Mouse (Mus musculus): ENCODE measurements around the gene Ajap1. TPM values are rescaled to one million over a fixed set of nuclear protein-coding genes. Genes with fewer than 3 reads are reported as not detected.

Gene Ajap1
- polyA plus RNA-seq, 1 experiment from 2014 or later: not detected

DNA sequence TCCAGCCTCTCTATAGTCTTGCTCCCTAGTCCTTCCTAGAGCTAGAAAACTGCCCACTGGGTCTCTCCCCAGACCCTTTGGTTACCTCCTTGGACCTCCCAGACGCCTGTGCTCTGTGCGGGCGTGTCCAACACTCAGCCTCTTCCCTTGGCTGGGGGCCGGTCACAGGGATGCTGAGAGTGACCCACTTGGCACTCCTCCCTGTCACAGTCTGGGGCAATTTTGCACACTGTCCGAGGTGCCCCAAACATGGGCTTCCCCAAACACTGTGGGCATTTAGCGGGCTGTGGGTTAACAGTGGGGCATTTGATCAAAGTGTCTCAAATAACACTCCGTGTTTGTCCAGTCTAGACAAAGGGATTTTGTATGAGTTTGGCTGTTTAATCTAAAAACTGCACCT lies 29.1 kb downstream of the Ajap1 start:
- H3K27me3 ChIP-seq (ENCODE audit: control insufficient read depth, insufficient read depth, low read length): no peaks in the 10 kb centered on the region
- H3K4me2 ChIP-seq (ENCODE audit: low read length): no peak overlapping the region
- no peaks in the 10 kb centered on the region for H3K4me1 ChIP-seq (ENCODE audit: control insufficient read depth in 2 of 2, insufficient read depth in 2 of 2, low read length in 2 of 2)
- WGBS: 83% methylated on average over 7 of the region's 7 CpGs
- H3K27ac ChIP-seq (replicated peaks in 1 of 2; ENCODE audit: control insufficient read depth in 1 of 2, insufficient read depth in 1 of 2, low read depth in 2 of 2, low read length in 2 of 2): no peak overlapping the region
- no peaks in the 10 kb centered on the region for H3K36me3 ChIP-seq (ENCODE audit: control insufficient read depth, insufficient read depth, low read length)
- ATAC-seq (ENCODE audit: insufficient number of reproducible peaks, insufficient read depth, low FRiP score, low read depth): no peak
- H3K9ac ChIP-seq (ENCODE audit: low read length): no peak overlapping the region
- no peak overlapping the region for H3K4me3 ChIP-seq (ENCODE audit: control insufficient read depth in 1 of 2, insufficient read depth in 1 of 2, low read depth in 1 of 2, low read length in 2 of 2)
- no peaks in the 10 kb centered on the region for H3K9me3 ChIP-seq (ENCODE audit: control insufficient read depth, low read length)

DNA sequence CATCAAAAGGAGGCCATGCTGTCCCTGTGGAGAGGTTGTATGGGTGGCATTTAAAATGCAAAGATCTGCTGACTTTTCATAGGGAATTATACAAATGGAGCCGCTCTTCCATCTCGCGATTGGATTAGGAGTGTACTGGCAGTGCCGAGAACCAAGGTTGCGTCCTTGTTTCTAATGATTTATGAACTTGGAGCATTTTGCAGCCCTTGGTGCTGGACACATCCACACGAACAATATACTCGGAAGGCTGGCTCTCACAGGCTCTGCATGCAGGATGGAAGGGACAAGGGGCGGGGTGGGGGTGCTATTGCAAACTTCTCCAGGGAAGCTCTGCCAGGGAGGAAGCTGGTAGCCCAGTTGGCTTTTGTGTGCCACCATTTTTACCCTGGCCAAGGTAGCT lies 31.1 kb downstream of the Ajap1 start:
- H3K36me3 ChIP-seq (ENCODE audit: control insufficient read depth, insufficient read depth, low read length): no peaks in the 10 kb centered on the region
- H3K4me2 ChIP-seq (ENCODE audit: low read length): no peak overlapping the region
- H3K4me3 ChIP-seq (ENCODE audit: control insufficient read depth in 1 of 2, insufficient read depth in 1 of 2, low read depth in 1 of 2, low read length in 2 of 2): no peak overlapping the region
- no peaks in the 10 kb centered on the region for H3K9me3 ChIP-seq (ENCODE audit: control insufficient read depth, low read length)
- no peak for ATAC-seq (ENCODE audit: insufficient number of reproducible peaks, insufficient read depth, low FRiP score, low read depth)
- no peaks in the 10 kb centered on the region for H3K27me3 ChIP-seq (ENCODE audit: control insufficient read depth, insufficient read depth, low read length)
- H3K27ac ChIP-seq (replicated peaks in 1 of 2; ENCODE audit: control insufficient read depth in 1 of 2, insufficient read depth in 1 of 2, low read depth in 2 of 2, low read length in 2 of 2): no peak overlapping the region
- H3K4me1 ChIP-seq (ENCODE audit: control insufficient read depth in 2 of 2, insufficient read depth in 2 of 2, low read length in 2 of 2): no peaks in the 10 kb centered on the region
- WGBS: 83% methylated on average over 8 of the region's 8 CpGs
- no peak overlapping the region for H3K9ac ChIP-seq (ENCODE audit: low read length)

DNA sequence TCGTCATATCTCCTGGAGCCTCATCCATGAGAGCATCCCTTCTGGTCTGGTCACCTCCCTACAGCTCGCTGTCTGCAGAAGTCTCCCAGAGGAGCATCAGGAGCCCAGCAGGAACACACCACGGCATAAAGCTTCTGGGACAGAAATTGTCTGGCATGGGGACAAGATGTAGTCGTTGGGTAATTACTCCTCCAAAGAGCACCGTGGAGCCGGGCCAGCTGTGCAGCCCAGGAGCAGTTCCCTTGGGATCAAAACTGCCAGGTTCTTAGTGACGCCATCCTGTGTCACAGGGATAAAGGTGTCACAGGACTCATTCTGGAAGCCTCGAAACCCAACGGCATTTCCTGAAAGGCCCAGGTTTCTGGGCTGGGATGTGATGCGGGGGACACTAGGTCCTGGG lies 40.1 kb downstream of the Ajap1 start:
- Histone ChIP-seq H3K27ac (replicated peaks in 1 of 2; ENCODE audit: control insufficient read depth in 1 of 2, insufficient read depth in 1 of 2, low read depth in 2 of 2, low read length in 2 of 2) (no peak overlapping the region), H3K36me3 (ENCODE audit: control insufficient read depth, insufficient read depth, low read length) (no peaks in the 10 kb centered on the region), H3K9ac (ENCODE audit: low read length) (no peak overlapping the region), H3K27me3 (ENCODE audit: control insufficient read depth, insufficient read depth, low read length) (no peaks in the 10 kb centered on the region), H3K4me3 (ENCODE audit: control insufficient read depth in 1 of 2, insufficient read depth in 1 of 2, low read depth in 1 of 2, low read length in 2 of 2) (no peak overlapping the region), H3K4me1 (ENCODE audit: control insufficient read depth in 2 of 2, insufficient read depth in 2 of 2, low read length in 2 of 2) (no peaks in the 10 kb centered on the region), H3K4me2 (ENCODE audit: low read length) (no peak overlapping the region), H3K9me3 (ENCODE audit: control insufficient read depth, low read length) (no peaks in the 10 kb centered on the region)
- ATAC-seq (ENCODE audit: insufficient number of reproducible peaks, insufficient read depth, low FRiP score, low read depth): no peak
- WGBS: 75% methylated on average over 10 of the region's 10 CpGs

DNA sequence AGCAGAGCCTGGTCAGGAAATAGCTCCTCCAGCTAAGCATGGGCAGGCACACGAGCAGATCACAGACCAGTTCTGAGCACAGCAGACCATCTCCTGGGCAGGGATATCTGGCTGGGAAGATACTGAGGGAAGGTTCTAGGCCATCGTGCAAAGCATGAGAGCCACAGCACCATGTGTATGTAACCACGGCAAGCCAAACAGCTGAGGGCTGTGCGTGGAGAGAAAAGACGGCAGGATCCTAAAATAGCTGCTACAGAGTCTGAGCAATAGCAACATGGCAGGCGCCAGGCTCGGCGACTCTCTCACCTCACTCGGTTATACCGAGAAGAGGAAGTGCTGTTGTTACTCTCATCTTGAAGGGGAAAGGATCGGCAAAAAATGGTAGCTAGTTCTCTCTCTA lies 42.7 kb downstream of the Ajap1 start:
- Histone ChIP-seq H3K9me3 (ENCODE audit: control insufficient read depth, low read length) (no peaks in the 10 kb centered on the region), H3K9ac (ENCODE audit: low read length) (no peak overlapping the region), H3K27me3 (ENCODE audit: control insufficient read depth, insufficient read depth, low read length) (0 out of 2 replicates have a peak, but pooled peaks cover 3% of the 10 kb centered on the region), H3K36me3 (ENCODE audit: control insufficient read depth, insufficient read depth, low read length) (no peaks in the 10 kb centered on the region), H3K4me3 (ENCODE audit: control insufficient read depth in 1 of 2, insufficient read depth in 1 of 2, low read depth in 1 of 2, low read length in 2 of 2) (no peak overlapping the region), H3K4me2 (ENCODE audit: low read length) (no peak overlapping the region), H3K4me1 (ENCODE audit: control insufficient read depth in 2 of 2, insufficient read depth in 2 of 2, low read length in 2 of 2) (no peaks in the 10 kb centered on the region), H3K27ac (replicated peaks in 1 of 2; ENCODE audit: control insufficient read depth in 1 of 2, insufficient read depth in 1 of 2, low read depth in 2 of 2, low read length in 2 of 2) (no peak overlapping the region)
- 49% methylated on average over 11 of the region's 11 CpGs for WGBS
- ATAC-seq (ENCODE audit: insufficient number of reproducible peaks, insufficient read depth, low FRiP score, low read depth): no peak

DNA sequence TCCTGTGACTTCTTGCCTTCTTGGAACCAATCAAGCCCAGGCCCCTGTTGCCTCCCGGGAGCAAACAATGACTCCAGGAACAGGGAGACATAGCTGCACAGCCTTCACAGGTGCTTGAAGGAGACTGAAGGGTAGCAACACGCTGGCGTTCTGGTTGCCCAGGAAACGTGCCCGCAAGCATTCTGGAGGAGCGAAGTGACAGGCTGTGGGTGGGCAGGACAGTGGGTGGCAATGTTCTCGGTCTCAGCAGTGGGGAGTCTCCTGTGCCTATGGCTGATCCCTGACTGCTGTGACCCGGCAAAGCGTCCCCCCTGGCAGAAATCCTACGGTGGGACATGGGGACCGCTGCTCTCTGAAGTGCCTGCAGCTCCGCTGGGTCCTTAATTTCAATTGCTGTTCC lies 43.6 kb downstream of the Ajap1 start:
- ATAC-seq (ENCODE audit: insufficient number of reproducible peaks, insufficient read depth, low FRiP score, low read depth): no peak
- 0 out of 2 replicates have a peak, but pooled peaks cover 3% of the 10 kb centered on the region for H3K27me3 ChIP-seq (ENCODE audit: control insufficient read depth, insufficient read depth, low read length)
- 70% methylated on average over 12 of the region's 12 CpGs for WGBS

DNA sequence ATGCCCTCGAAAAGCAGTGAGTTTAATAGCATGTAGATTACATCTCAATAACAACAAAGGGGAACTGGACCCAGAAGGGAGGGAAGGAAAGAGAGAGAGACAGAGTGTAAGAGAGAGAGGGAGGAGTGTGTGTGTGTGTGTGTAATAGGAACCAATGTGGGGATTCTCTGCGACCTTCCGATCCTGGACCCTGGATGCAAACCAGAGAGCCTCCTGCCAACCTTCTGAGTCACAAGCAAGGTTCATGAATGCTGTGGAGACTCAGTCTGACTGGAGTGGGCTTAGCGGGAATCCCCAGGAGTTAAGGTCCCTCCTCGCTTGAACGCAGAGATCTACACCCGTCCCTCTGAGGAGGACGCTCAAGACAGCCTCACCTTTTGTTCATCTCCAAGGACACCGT lies 45.4 kb downstream of the Ajap1 start:
- Histone ChIP-seq H3K4me1 (ENCODE audit: control insufficient read depth in 2 of 2, insufficient read depth in 2 of 2, low read length in 2 of 2) (no peaks in the 10 kb centered on the region), H3K9ac (ENCODE audit: low read length) (no peak overlapping the region), H3K36me3 (ENCODE audit: control insufficient read depth, insufficient read depth, low read length) (no peaks in the 10 kb centered on the region), H3K4me2 (ENCODE audit: low read length) (no peak overlapping the region), H3K27me3 (ENCODE audit: control insufficient read depth, insufficient read depth, low read length) (0 out of 2 replicates have a peak, but pooled peaks cover 3% of the 10 kb centered on the region), H3K27ac (replicated peaks in 1 of 2; ENCODE audit: control insufficient read depth in 1 of 2, insufficient read depth in 1 of 2, low read depth in 2 of 2, low read length in 2 of 2) (no peak overlapping the region), H3K9me3 (ENCODE audit: control insufficient read depth, low read length) (no peaks in the 10 kb centered on the region), H3K4me3 (ENCODE audit: control insufficient read depth in 1 of 2, insufficient read depth in 1 of 2, low read depth in 1 of 2, low read length in 2 of 2) (no peak overlapping the region)
- ATAC-seq (ENCODE audit: insufficient number of reproducible peaks, insufficient read depth, low FRiP score, low read depth): no peak
- 60% methylated on average over 9 of the region's 9 CpGs for WGBS

More for the DNA sequence above, 43.6 kb downstream of the Ajap1 start:
- H3K4me3 ChIP-seq (ENCODE audit: control insufficient read depth in 1 of 2, insufficient read depth in 1 of 2, low read depth in 1 of 2, low read length in 2 of 2): no peak overlapping the region
- H3K9me3 ChIP-seq (ENCODE audit: control insufficient read depth, low read length): no peaks in the 10 kb centered on the region
- H3K4me1 ChIP-seq (ENCODE audit: control insufficient read depth in 2 of 2, insufficient read depth in 2 of 2, low read length in 2 of 2): no peaks in the 10 kb centered on the region
- H3K4me2 ChIP-seq (ENCODE audit: low read length): no peak overlapping the region
- H3K27ac ChIP-seq (replicated peaks in 1 of 2; ENCODE audit: control insufficient read depth in 1 of 2, insufficient read depth in 1 of 2, low read depth in 2 of 2, low read length in 2 of 2): no peak overlapping the region
- no peaks in the 10 kb centered on the region for H3K36me3 ChIP-seq (ENCODE audit: control insufficient read depth, insufficient read depth, low read length)
- H3K9ac ChIP-seq (ENCODE audit: low read length): no peak overlapping the region

DNA sequence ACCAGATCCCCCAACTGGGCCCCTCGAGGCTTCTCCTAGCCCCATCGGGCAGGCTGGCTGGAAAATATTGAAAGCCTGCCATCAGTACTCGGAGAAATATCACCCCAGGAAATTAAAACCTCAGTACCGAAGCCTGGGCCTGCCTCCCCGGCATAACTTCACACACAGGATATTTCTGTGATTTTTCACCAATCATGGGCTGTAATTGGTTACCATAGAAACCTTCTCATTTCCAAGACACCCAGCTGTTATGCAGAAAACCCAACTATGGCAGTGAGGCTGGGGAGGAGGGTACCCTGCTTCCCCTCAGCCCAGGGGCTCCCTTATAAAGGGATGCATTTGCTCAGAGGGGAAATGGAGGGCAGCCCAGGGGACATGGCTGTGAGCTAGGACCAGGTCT lies 46.7 kb downstream of the Ajap1 start:
- H3K9me3 ChIP-seq (ENCODE audit: control insufficient read depth, low read length): no peaks in the 10 kb centered on the region
- no peak overlapping the region for H3K4me3 ChIP-seq (ENCODE audit: control insufficient read depth in 1 of 2, insufficient read depth in 1 of 2, low read depth in 1 of 2, low read length in 2 of 2)
- no peak overlapping the region for H3K9ac ChIP-seq (ENCODE audit: low read length)
- WGBS: 75% methylated on average over 5 of the region's 5 CpGs
- H3K27ac ChIP-seq (replicated peaks in 1 of 2; ENCODE audit: control insufficient read depth in 1 of 2, insufficient read depth in 1 of 2, low read depth in 2 of 2, low read length in 2 of 2): no peak overlapping the region
- H3K4me2 ChIP-seq (ENCODE audit: low read length): no peak overlapping the region
- no peaks in the 10 kb centered on the region for H3K4me1 ChIP-seq (ENCODE audit: control insufficient read depth in 2 of 2, insufficient read depth in 2 of 2, low read length in 2 of 2)
- no peaks in the 10 kb centered on the region for H3K36me3 ChIP-seq (ENCODE audit: control insufficient read depth, insufficient read depth, low read length)
- no peak for ATAC-seq (ENCODE audit: insufficient number of reproducible peaks, insufficient read depth, low FRiP score, low read depth)
- 0 out of 2 replicates have a peak, but pooled peaks cover 3% of the 10 kb centered on the region for H3K27me3 ChIP-seq (ENCODE audit: control insufficient read depth, insufficient read depth, low read length)

DNA sequence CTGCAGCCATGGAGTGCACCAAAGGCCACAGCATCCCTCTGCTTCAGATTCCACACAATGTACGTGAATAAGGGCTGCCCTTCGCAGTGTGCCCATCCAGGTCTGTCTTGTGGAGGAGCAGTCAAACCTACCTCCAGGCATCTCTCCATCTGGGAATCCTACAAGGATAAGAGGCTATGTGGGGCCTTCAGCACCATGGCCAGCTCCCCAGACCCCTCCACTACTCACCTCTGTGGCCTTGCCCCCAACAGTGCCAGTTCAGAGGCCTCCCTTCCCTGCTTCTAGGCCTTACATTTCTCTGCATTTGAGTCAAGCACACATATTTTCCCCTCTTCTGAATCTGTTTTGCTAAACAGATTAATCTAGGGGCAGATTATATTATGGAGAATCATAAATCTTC lies 52.6 kb downstream of the Ajap1 start:
- WGBS: 49% methylated on average over 2 of the region's 2 CpGs
- no peak overlapping the region for H3K9ac ChIP-seq (ENCODE audit: low read length)
- no peaks in the 10 kb centered on the region for H3K4me1 ChIP-seq (ENCODE audit: control insufficient read depth in 2 of 2, insufficient read depth in 2 of 2, low read length in 2 of 2)
- H3K27ac ChIP-seq (replicated peaks in 1 of 2; ENCODE audit: control insufficient read depth in 1 of 2, insufficient read depth in 1 of 2, low read depth in 2 of 2, low read length in 2 of 2): no peak overlapping the region
- no peaks in the 10 kb centered on the region for H3K27me3 ChIP-seq (ENCODE audit: control insufficient read depth, insufficient read depth, low read length)
- no peak for ATAC-seq (ENCODE audit: insufficient number of reproducible peaks, insufficient read depth, low FRiP score, low read depth)
- H3K36me3 ChIP-seq (ENCODE audit: control insufficient read depth, insufficient read depth, low read length): no peaks in the 10 kb centered on the region
- H3K4me3 ChIP-seq (ENCODE audit: control insufficient read depth in 1 of 2, insufficient read depth in 1 of 2, low read depth in 1 of 2, low read length in 2 of 2): no peak overlapping the region
- no peaks in the 10 kb centered on the region for H3K9me3 ChIP-seq (ENCODE audit: control insufficient read depth, low read length)
- no peak overlapping the region for H3K4me2 ChIP-seq (ENCODE audit: low read length)
